Mouse (Mus musculus) left cerebral cortex, adult 6 months (tissue): Measurements from ENCODE around the gene Gm45785. TPM values are rescaled to one million over a fixed set of nuclear protein-coding genes. Genes with fewer than 3 reads are reported as not detected.

ENCODE experiments used
- long read RNA-seq, 2 experiments: library from polyadenylated mRNA; unstranded; transcript quantifications; one replicate each; pipeline ENCODE4 v2.0.0; 2019 to 2020
- polyA plus RNA-seq: library from polyadenylated mRNA; unstranded; fragments of <200 nt; fragmentation: Nextera tagmentation; gene quantifications from 2 replicates; pipeline ENCODE4 v1.2.3, GENCODE M21; 2021

Gm45785 gene
- 0.92 TPM in 1 of 2 replicates, not detected in the other for polyA plus RNA-seq
- long read RNA-seq, experiment 1, partial matches to known transcripts: 0 of 2 reads
- long read RNA-seq, experiment 1, other reads (novel, unspliced or antisense): 2 of 2 reads
- long read RNA-seq, experiment 2: 0 reads

GRCm38 (mm10) chr7:140855860-140856784 is at the start of gene Gm45785:
TSS of gene Gm45785 (minus strand) at chr7:140856331.

GRCm38 (mm10) chr7:140900220-140900619 is 44.1 kb upstream of the Gm45785 start, which contains the start of gene Cox8b:
TSS of gene Cox8b (minus strand) at chr7:140900446.

GRCm38 (mm10) chr7:140881696-140882468 is 25.8 kb upstream of the Gm45785 start, which contains the start of the genes Psmd13 and Sirt3:
TSS of gene Psmd13 (plus strand) at chr7:140881968.
TSS of gene Sirt3 (minus strand) at chr7:140882309.

GRCm38 (mm10) chr7:140857550-140858505 is 1.7 kb upstream of the Gm45785 start, which contains the start of gene Bet1l:
TSS of gene Bet1l (minus strand) at chr7:140857577.

GRCm38 (mm10) chr7:140856785-140857549 is 836 bp upstream of the Gm45785 start, which contains the start of gene Ric8a:
TSS of gene Ric8a (plus strand) at chr7:140856957.

GRCm38 (mm10) chr7:140847755-140848580 is 8.2 kb downstream of the Gm45785 start, which contains the start of gene Odf3:
TSS of gene Odf3 (plus strand) at chr7:140847805.

GRCm38 (mm10) chr7:140844905-140845665 is 11.0 kb downstream of the Gm45785 start, which contains the start of gene Scgb1c1:
TSS of gene Scgb1c1 (plus strand) at chr7:140845547.

GRCm38 (mm10) chr7:140834968-140835757 is 21.0 kb downstream of the Gm45785 start, which contains the start of gene Urah:
TSS of gene Urah (plus strand) at chr7:140835018.

GRCm38 (mm10) chr7:140821653-140822329 is 34.3 kb downstream of the Gm45785 start, which contains the start of gene Zfp941:
TSS of gene Zfp941 (minus strand) at chr7:140822178.

GRCm38 (mm10) chr7:140787406-140788052 is 68.6 kb downstream of the Gm45785 start, which contains the start of gene Syce1:
TSS of gene Syce1 (minus strand) at chr7:140787852.

Other genes starting within 250 kb of the Gm45785 start
- not detected in 2 replicates for gene Olfr61, start 227.4 kb downstream of the Gm45785 start, polyA plus RNA-seq
- gene Olfr53, start 209.9 kb downstream of the Gm45785 start, polyA plus RNA-seq: not detected in 2 replicates
- gene Olfr539, start 196.4 kb downstream of the Gm45785 start, polyA plus RNA-seq: 0.18 and 0.56 TPM in 2 replicates
- not detected in 2 replicates for gene Olfr45, start 174.4 kb downstream of the Gm45785 start, polyA plus RNA-seq
- gene Olfr541, start 159.1 kb downstream of the Gm45785 start, polyA plus RNA-seq: not detected in 2 replicates
- 0.67 and 1.3 TPM in 2 replicates for gene Cyp2e1, start 92.6 kb downstream of the Gm45785 start, polyA plus RNA-seq
- gene Syce1, start 68.5 kb downstream of the Gm45785 start, polyA plus RNA-seq: 0.13 TPM in 1 of 2 replicates, not detected in the other
- 12.4 and 16.1 TPM in 2 replicates for gene Zfp941, start 34.2 kb downstream of the Gm45785 start, polyA plus RNA-seq
- gene Urah, start 21.3 kb downstream of the Gm45785 start, polyA plus RNA-seq: 5.4 and 7.9 TPM in 2 replicates
- not detected in 2 replicates for gene Scgb1c1, start 10.8 kb downstream of the Gm45785 start, polyA plus RNA-seq
- gene Odf3, start 8.5 kb downstream of the Gm45785 start, polyA plus RNA-seq: 0.09 TPM in 1 of 2 replicates, not detected in the other
- gene Ric8a, start 626 bp upstream of the Gm45785 start, polyA plus RNA-seq: 48.8 and 56.4 TPM in 2 replicates
- gene Bet1l, start 1.2 kb upstream of the Gm45785 start, polyA plus RNA-seq: 76.3 and 90.2 TPM in 2 replicates
- 90.3 and 118 TPM in 2 replicates for gene Psmd13, start 25.6 kb upstream of the Gm45785 start, polyA plus RNA-seq
- 125 and 147 TPM in 2 replicates for gene Sirt3, start 26.0 kb upstream of the Gm45785 start, polyA plus RNA-seq
- 1.3 and 2.4 TPM in 2 replicates for gene Cox8b, start 44.1 kb upstream of the Gm45785 start, polyA plus RNA-seq
- gene Nlrp6, start 64.6 kb upstream of the Gm45785 start, polyA plus RNA-seq: 0.38 and 0.43 TPM in 2 replicates
- 2.2 and 2.3 TPM in 2 replicates for gene Pgghg, start 85.1 kb upstream of the Gm45785 start, polyA plus RNA-seq
- not detected in 2 replicates for gene Ifitm5, start 94.0 kb upstream of the Gm45785 start, polyA plus RNA-seq
- not detected in 2 replicates for gene Gm45717, start 99.6 kb upstream of the Gm45785 start, polyA plus RNA-seq
- 41.1 and 49.4 TPM in 2 replicates for gene Ifitm2, start 99.7 kb upstream of the Gm45785 start, polyA plus RNA-seq
- 6.8 and 8.0 TPM in 2 replicates for gene Ifitm1, start 110.9 kb upstream of the Gm45785 start, polyA plus RNA-seq
- gene Ifitm3, start 154.4 kb upstream of the Gm45785 start, polyA plus RNA-seq: 54.3 and 69.5 TPM in 2 replicates
- gene Ifitm6, start 161.6 kb upstream of the Gm45785 start, polyA plus RNA-seq: 0.44 and 1.1 TPM in 2 replicates
- not detected in 2 replicates for gene Gm17387, start 172.8 kb upstream of the Gm45785 start, polyA plus RNA-seq
- 19.2 and 19.7 TPM in 2 replicates for gene B4galnt4, start 204.8 kb upstream of the Gm45785 start, polyA plus RNA-seq
- gene Pkp3, start 221.9 kb upstream of the Gm45785 start, polyA plus RNA-seq: 0.23 TPM in 1 of 2 replicates, not detected in the other
- 2.1 TPM in 2 replicates for gene Sigirr, start 244.2 kb upstream of the Gm45785 start, polyA plus RNA-seq